Mouse (Mus musculus) heart, adult 18-20 months (tissue): ENCODE measurements around the gene Casz1. TPM values are rescaled to one million over a fixed set of nuclear protein-coding genes. Genes with fewer than 3 reads are reported as not detected.
A peak's percentile ranks its signal among the peaks of the same experiment; 100 is the strongest.

ENCODE experiments used
- DNase-seq, 2 experiments: peaks; one replicate each; pipeline ENCODE4 v3.0.0; 2021 to 2022; ENCODE audit warnings: mixed read lengths in 1 of 2
- total RNA-seq, 2 experiments: library from RNA; stranded (reverse); gene quantifications; 2 replicates each; pipeline ENCODE4 v1.2.3; 2021

Gene Casz1
- total RNA-seq, 2 experiments from 2014 or later = 35.9 to 41.1 TPM

DNA sequence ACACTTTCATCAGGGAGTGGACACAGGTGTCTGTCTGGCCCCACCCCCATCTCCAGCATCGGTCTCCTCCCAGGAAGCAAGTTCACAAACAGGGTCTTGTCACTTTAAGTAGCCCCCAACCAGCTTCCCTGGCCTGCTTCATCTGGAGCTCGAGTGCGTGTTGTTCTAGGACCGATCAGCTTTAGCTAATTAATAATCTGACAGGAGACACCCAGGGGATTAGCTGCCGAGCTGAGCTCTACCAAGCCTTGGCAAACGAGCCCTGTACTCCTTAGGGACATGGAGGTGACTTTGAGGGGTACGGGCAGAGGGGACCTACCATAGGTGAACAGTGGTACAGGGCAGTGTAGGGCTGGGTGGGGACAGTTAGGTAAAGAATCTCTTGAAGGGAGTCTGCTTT, 40.7 kb downstream of the Casz1 start:
- DNase-seq = no peak

DNA sequence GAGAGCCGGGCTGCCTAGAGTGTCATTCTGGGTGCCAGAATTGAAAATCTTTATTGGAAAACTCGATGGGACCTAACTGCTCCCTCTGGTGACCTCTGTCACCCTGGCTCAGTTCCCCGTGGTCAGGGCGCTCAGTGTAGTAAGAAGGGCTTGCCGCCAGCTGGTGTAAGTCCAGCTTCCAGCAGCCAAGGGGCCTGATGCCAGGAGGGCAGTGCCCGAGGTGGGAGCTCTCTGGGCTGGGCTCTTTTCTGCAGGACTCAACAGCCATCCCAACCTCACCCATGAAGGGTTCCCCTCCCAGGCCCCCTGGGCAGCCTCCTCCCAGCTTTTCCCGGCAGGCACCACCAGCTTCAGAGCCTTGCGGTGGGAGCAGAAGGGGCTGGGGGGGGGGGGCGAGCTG, 42.0 kb downstream of the Casz1 start:
- peak; percentile 83 to 89 for DNase-seq

DNA sequence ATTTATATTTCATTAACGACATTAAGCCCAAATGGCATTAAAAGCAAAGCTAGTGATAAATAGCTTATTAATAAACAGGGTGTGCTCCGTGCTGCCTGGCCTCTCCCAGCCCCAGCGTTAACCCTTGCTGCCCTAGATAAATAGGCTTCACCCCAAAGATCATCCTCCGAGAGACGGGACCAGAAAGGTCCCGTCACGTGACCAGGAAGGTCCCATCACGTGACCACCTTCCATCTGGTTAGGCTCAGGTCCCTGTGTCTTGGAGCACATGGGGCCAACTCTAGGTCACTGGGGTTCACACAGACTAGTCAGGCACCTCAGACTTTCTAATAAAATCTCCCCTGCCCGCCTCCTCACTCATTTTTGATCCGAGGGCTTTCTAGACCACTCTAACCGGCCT, 42.5 kb downstream of the Casz1 start:
- no peak for DNase-seq

DNA sequence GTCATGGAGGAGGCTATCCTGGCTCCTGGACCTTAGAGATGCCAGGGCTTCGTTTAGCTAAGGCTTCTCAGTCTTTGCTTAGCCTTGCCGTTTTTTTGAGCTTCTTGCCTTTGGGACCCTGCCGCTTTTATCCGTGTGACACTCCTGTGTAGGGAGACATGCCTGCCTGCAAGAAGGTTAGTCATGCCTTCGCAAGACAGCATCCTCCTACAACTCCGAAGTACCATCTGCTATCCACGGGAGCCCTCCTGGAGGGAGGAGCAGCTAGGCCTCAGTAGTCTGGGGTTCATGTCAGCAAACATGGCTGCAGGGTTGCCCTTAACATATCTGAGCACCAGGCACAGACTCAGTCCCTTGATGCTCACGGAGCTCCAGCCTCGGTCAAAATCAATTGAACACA, 43.4 kb downstream of the Casz1 start:
- no peak for DNase-seq

DNA sequence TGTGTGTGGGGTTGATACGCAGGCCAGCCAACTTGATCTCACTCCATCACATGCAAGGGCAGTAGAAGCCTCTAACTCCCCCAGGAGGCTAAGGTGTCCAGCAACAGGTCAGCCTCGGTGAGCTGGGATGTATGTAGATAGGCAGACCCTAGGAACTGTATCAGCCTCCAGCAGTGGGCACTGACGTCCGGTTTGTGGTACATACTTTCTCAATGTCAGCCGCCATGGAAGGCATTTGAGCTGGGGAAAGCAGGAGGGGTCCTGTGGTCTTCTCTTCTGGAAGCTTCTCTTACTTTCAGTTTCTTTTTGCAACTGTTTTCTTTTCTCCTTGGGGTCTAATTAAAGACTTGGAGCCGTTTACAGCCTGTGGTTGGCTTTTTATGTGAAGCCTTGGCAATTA, 45.2 kb downstream of the Casz1 start:
- DNase-seq = no peak

DNA sequence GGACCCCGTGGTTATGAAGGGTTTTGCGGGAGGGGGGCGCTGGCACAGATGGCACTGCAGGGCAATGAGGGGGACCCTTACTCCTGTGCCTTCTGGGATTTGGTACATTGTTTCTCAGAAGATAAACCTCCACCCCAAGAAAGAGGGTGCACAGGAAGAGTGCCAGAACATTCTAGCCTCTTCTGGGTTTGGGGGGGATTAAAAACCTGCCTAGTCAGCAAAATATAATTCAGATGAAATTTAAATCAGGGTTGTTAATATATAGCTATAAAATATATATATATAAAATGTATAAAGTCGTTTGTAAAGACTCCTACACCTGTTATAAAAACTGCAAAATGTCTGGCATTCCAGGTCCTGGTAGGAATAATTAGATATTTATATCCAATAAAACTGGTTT, 48.8 kb downstream of the Casz1 start:
- DNase-seq = no peak

DNA sequence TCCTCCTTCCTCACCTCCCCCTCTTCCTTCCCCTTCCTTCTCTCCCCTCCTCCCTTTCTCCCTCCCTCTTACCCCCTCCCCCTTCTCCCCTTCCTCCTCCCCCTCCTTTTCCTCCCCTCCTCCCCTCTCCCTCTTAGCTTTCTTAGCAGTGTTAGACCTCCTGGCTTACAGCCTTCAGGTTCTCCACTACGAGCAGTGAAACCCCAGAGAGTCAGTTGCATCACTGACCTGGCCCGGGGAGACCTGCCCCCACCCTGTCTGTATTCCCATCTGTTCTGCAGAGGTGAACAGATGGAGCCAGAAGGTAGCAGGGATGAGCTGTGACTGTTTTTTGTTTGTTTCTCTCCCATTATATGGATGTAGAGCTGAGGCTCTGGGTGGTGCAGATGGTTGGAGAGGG, 49.9 kb downstream of the Casz1 start:
- no peak for DNase-seq

DNA sequence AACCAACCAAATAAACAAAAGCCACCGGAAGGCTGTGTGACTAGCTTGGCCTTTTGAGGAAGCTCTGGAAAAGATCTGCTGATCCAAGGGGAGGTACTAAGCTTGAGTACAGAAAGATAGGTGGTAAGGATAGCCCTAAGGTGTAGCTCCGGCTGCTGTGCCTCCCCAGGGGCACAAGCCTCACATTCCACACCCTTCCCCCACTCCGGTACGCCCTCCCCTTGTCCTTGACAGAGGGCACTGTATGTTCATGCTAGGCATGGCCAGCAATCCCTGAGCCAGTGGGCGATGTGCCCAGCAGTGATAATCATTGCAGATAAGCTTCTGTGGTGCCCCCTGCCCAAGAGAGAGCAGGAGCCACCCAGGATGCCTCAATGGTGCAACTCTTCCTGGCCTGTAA, 51.3 kb downstream of the Casz1 start:
- DNase-seq = no peak

DNA sequence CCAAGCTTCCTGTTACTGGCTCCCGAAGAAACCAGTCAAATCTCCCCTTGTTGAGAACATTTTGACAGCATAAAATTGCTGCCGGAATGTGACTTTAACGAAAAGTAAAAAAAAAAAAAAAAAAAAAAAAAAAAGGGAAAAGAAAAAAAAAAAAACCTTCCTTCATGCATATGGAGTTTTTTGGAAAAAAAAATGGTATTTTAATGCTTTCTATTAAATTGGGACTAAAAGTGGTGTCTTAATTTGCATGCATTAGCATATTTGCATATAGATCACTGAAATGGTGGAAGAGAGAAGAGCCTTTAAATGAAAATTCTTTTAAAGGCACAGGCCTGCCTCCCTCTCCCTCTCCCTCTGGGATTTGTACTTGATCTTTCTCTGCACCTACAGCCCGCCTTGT, 52.0 kb downstream of the Casz1 start:
- no peak for DNase-seq

DNA sequence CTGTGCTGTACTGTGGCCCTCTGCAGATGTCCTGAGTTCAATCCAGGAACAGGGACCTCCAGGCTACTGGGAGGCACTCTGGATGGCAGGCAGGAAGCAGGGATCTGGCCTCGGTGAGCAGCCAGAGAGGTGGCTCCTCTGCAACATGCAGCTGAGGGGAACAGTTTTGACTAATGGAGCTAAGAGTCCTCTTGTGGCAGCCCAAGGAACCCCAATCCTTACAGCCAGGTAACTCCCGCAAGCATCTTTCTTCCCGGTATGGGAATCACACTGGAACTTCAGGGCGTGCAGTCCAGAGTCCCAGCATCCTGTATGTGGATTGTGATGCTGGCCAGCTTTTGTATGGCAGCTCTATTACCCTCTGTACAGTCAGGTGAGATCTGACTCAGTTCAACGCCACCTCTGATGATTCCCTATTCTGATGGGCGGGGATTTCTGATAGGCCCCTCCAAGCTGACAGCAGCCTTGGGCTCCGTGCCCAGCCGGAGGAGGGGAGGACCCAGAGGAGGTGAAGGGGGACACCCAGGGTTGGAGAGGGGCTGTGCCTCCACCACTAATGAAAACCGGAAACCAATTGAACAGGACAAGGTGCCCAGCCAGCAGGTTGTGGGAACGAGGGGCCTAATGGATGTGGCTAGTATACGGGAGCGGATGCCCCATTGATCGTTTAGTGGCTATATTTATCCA, 53.3 kb downstream of the Casz1 start:
- DNase-seq = no peak

DNA sequence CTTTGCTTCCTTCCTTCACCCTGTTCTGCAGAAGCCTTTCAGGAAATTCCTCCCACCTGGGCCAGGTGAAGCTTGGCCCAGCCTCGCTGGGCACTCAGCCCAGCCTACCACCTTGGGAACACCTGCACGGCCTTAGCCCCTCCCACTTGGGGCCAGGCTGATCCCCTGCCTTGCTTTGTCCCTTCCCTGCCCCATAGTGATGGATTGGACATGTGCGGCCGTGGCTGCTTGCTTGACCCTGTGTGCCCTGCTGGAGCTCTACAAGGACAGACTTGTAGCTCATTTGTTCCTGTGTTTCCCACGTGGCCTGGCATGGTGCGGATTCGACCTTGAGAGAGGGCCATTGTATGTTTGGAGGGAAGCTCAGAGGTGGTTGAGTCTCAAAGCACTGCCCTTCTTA, 54.0 kb downstream of the Casz1 start:
- DNase-seq = no peak

DNA sequence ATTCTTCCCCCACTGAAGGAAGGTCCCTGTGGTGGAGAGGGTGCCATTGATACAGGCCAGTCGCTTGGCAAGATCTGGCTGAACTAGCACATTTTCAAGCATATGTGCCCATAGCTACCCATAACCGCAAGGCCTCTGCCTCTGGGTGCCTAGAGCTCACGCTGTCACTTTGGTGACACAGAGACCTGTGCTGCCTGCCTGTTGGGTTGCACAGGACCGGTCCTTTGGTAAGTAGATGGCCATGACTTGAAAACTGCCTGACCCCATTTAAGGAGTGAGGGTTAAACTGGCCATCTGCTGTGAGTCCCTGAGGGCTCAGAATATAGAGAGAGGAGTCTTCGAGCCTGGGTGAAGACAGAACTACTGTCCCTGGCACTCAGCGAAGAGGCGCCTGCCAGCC, 55.2 kb downstream of the Casz1 start:
- DNase-seq = no peak

DNA sequence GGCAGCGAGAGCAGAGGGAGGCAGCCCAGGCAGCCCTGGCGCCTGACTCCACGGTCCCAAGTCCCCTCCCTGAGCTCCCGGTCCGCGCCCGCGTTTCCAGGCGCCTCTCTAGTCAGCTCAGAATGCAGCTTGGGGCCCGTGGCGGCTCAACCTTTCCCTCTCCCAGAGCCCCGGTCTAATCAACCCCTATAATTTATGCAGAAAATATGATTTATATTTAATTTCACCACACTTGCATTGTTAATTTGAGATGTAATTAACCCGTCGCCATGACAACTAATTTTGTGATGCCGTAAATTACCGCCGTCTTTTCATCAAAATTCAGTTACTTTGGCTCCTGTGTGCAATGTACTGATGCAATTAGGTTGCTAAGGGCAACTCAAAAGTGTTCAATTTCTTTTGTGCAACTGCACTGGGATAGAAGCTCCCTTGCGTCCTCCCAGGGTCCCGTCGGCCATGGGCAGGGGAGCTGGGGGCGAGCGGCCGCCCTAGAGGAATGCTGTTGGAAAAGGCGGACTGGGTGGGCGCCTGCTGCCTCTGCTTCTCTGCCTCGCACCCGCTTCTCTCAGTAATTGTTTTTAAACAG, 55.8 kb downstream of the Casz1 start:
- no peak for DNase-seq

DNA sequence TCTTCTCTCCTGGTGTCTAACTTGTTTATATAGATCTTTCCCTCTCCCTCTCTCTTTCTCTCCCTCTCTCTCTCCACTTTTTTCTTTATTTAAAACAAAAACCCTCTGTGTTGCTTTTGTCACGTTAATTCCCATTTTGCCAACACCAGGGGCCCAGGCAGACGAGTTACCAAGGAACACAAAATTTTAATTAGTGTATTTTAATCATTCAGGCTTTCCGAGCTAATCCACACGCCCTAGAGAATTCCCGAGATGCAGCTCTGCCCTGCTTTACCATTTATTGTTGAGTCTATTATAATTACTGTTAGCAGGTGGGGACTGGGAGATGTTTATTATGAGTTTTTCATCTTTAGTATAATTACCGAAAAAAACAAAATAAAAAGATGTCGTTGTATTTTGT, 56.4 kb downstream of the Casz1 start:
- DNase-seq = no peak

DNA sequence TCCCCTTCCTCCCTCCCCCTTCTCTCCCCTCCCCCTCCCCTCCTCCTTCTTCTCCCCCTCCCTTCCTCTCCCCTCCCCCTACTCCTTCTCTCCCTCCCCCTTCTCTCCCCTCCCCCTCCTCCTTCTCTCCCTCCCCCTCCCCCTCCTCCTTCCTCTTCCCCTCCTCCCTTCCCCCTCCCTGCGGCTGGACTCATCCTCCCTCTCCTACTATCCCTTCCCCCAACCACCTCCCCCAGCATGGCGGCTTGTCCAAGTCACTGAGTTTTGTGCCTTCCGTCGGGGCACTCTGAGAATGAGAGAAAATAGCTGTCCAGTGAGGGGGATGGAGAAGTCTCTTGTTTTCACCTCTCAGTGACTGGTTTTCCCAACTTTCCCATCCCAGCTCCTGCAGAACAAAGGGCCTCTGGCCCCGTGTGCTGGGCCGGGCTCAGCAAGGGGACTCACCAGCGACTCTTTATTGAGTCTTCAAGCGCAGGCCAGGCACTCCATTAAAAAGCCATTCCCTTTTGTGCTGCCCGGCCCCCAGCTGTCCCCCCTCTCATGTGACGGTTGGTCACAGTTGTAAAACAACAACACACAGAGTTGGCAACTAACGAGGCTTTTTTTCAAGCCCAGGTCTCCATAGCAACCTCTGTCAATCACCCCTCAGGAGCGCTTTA, 62.7 kb downstream of the Casz1 start:
- DNase-seq = no peak

DNA sequence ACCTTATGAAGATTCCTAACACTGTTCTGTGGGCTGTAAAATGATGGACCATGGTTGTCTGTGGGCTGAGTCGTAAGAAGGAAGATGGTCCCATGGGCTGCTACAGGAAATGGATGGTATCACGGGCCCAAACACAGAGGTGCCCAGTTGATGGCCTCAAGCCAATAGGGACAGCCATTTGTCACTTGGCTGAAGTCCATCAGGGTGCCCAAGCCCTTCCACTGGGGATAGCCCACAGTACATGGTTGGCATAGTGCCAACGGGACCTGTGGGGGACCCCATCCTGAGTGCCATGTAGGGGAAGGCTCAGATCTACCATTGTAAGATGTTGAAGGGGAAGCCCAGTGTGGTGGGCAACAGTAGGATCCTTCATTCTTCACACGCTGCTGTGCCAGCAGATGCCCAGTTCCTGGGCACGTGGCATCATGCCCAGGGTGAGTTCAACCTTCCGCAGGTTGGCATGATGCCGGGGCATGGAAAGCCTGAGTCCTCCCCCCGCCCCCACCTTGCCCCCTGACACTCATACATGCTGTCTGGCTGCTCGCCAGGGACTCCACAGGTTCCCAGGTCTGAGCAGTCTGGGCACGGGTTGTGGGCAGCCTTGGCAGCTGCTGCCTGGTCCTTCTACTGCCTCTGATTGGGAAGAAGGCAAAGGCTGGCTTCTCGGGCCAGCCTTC, 63.6 kb downstream of the Casz1 start:
- DNase-seq = peak; percentile 72 to 75

DNA sequence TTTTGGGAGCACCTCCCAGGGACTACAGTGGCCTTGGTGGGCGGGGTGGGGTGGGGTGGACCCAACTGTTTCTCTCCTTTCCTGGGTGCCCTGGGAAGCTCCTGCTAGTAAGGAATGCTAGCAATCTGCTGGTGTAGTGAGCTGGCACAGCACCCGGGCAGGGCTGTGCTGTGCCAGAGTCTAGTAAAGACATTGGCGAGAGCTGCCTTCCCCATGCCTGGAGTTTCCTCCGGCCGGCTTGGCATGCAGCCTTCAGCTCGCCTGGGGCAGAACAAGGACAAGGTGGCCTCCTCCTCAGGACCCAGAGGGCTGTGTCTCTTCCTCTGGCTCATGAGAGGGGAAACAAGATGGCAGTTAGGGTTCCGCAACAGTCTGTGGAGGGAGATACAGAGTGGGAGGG, 65.3 kb downstream of the Casz1 start:
- peak; percentile 71 to 77 for DNase-seq

DNA sequence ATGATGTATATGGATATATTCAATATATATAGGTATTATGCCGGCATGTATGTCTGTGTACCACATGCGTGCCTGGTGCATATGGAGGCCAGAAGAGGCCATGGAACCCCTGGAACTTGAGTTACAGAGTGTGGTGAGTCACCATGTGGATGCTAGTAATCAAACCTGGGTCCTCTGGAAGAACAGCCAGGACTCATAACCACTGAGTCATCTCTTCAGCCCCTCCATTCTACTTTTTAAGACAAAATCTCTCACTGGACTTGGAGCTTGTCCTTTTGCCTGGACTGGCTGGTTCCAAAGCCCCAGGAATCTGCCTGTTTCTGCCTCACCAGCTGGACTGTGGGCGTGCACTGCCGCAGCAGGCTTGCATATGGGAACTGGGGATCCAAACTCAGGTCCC, 66.3 kb downstream of the Casz1 start:
- no peak for DNase-seq

DNA sequence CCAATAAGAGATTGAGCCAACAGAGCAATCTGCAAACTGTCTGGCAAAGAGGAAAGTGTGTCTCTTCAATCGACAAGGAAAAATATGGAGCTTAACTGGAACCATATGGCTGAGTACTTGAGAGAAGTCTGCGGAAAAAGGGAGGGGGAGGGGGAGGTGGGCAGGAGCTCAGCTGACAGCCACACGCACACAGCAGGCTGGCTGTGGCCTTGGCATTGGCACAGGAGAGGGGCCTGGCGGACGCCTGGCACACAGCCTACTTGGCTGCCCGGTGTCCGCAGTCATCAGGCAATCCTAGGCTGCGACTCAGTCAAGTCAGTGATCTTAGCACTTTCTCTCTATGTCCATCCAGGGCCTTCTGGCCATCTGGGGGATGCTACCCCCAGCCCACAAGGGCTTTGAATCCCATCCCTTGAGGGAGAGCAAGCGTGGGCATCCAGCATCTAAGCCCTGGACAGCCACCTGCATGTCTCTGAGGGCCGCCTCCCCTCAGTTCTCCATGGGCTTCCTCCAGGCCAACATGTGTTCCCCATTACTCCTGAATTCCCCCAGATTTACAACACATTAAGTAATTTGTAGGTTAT, 67.6 kb downstream of the Casz1 start:
- peak; percentile 64 to 68 for DNase-seq

DNA sequence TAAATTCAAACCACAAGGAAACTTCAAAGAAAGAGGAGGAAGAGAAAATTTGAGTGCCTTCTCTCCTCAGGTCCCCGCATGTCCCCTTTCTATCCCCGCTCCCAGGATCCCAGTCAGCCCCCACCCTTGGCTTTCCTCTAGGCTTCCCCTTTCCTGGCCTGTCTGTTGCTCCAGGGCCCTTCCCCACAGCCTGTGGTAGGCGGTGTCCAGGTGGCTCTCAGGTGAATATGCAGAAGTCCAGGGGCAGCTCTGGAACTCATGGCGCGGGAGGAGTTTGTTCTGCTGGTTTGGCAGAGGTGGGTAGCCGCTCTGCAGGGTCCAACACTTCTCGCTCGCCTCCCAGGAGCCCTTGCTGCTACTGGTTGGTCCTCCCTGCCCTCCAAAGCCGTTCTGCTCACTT, 68.1 kb downstream of the Casz1 start:
- DNase-seq = peak in 1 of 2 experiments; percentile 25

DNA sequence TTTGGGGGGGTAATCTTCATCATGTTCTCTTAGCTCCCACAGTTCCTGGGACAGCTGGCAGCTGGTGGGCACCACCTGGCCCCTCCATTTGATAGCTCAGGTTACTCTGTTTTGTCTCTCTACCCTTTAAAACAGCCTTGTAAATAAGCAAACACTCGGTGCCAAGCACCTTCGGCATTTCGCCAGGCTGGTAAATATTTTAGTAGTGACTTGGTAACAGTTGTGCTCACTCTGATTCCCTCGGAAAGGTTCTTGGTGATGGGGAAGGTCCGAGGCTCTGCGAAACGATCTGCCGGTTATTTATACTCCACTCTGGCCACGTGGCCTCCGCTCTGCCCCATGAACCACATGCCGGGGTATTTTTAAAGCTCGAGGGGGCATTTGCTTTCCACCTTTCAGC, 68.6 kb downstream of the Casz1 start:
- DNase-seq = peak in 1 of 2 experiments; percentile 65

DNA sequence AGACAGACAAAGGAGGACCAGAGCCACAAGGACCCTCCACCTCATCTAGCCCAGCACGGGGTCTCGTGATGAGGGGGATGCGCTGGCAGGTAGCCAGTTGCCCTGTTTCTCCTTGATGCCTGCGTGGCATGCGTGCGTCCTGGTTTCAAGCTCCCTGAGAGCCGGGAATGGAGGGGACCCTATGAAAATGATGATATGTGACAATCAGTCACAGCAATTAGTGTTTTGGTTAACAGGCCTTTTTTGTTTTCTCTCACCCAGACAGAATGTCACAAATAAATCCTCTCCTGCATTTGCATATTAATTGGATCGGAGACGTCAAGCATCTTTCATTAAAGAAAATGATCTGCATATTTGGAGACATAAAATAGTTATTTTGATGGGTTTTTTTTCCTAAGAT, 71.9 kb downstream of the Casz1 start:
- DNase-seq = no peak

DNA sequence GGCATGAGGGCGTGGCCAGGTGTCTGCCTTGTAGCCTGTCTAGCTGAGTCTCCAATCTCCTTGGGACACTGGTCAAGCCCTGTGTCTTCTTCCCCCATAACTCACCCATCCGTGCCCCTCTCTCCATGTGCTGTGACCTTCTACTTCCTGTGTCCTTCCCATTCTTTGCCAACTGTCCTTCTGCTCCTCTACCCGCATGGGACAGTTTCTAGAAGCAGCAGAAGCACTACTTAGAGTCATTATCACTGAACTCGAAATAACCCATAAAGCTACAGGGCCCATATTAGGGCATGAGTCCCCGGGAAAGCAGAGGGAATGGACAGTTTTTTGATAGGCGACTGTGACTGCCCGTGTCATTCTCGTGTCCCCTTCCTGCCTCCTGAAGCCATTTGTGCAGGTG, 72.6 kb downstream of the Casz1 start:
- no peak for DNase-seq
